Mouse (Mus musculus): ENCODE measurements around the gene Padi3. TPM values are rescaled to one million over a fixed set of nuclear protein-coding genes. Genes with fewer than 3 reads are reported as not detected.
A peak's percentile ranks its signal among the peaks of the same experiment; 100 is the strongest.

Padi3 gene
- polyA plus RNA-seq, 1 experiment from 2014 or later, result not detected

DNA sequence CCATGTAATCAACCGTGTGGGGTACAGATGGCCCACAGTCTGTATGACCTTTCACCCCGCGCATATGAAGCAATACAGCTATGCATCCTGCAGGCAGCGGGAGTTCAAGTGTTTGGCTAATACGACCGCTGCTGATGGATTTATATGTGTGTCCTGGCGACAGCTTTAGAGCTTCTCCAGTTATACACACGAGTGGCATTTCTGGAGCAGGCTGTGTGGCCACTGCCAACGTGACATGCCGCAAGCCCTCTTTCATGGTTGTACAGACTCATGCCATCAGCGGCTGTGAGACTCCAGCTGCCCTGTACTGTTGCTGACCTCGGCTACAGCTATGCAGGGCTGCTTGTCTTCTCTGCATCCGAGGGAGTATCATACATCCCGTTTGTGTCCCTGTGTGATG, 29.9 kb downstream of the Padi3 start:
- no peaks in the 10 kb centered on the region for H3K27me3 ChIP-seq
- POLR2A ChIA-PET, result no interaction called here
- no peak for TF ChIP-seq CTCF (IDR thresholded peaks at IDR 0.05)
- DNase-seq (ENCODE audit: low read depth, low spot score) (no peak), ATAC-seq (no peak)
- in situ Hi-C loops (cut with MboI; ENCODE audit: low pct_unique_long_range_greater_than_20kb), result no loop called here
- CTCF ChIA-PET, result no interaction called here

DNA sequence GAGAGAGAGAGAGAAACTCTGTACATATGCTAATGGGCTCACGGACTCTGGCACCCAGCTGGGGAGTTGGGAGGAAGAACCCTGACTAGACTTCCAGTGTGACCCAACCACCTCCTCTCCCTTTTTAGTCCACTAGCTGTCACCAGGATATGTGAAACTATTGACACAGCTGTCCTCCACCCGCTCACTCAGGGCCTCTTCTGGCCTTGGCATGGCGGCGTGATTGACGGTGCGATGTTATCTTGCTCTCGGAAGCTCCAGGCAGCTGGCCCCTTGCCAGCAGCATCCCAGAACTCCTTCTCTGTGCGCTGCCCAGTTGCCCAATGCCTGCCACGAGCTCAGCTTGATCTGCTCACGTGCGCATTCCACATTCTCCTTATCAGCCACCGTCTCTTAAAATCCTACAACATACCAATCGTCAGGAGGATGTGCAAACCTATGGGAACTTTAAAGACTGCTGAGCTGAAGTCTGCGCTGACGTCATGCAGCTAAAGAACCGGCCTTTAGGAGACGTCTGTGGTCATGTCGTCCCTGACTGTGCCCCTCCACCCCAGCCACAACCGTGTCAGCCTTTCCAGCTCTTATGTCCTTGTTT, 30.5 kb downstream of the Padi3 start:
- H3K27me3 ChIP-seq, result no peaks in the 10 kb centered on the region
- in situ Hi-C loops (cut with MboI; ENCODE audit: low pct_unique_long_range_greater_than_20kb), result no loop called here
- CTCF ChIA-PET, result no interaction called here
- TF ChIP-seq CTCF (IDR thresholded peaks at IDR 0.05), result no peak
- no peak for ATAC-seq
- POLR2A ChIA-PET, result no interaction called here
- no peak for DNase-seq (ENCODE audit: low read depth, low spot score)

DNA sequence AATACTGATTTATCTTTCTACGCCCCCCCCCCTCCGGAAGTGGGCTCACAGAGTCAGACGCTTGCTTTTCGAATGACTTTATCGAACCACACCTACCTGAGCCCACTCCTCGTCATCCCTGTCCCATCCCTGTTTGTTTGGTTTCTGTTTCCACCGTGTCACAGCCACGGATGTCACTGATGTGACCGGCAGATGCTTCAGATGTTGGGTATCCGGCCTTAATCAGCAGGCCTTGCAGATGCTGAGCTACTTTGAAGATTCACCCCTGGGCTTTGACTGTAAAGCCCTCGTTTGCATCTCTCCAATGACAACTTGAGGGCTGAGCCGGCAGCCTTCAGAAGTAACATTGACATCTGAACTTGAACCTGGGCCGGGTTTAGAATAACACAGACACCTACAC, 33.8 kb downstream of the Padi3 start:
- no peaks in the 10 kb centered on the region for H3K27me3 ChIP-seq
- ChIA-PET CTCF (no interaction called here), POLR2A (no interaction called here)
- DNase-seq (ENCODE audit: low read depth, low spot score) (no peak), ATAC-seq (no peak)
- no peak for TF ChIP-seq CTCF (IDR thresholded peaks at IDR 0.05)
- in situ Hi-C loops (cut with MboI; ENCODE audit: low pct_unique_long_range_greater_than_20kb), result no loop called here

DNA sequence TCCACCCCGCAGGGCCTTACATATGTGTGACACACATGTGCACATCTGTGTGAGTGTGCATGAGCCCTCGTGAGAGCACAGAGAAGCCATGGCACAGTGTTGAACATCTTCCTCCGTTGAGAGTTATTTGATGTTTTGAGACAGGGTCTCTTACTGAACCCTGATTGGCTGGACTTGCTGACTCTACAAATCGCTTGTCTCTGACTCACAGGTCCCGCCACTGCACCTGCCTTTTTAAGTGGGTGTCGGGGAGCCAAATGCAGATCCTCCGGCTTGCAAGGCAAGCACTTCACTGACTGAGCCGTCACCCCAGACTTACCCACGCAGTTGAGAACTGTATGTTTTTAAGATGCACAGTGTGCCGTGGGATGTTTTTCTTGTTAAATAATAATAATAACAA, 34.6 kb downstream of the Padi3 start:
- ATAC-seq, result no peak
- POLR2A ChIA-PET, result interaction anchor here (0.6 kb wide), 1 partner anchor 173 kb away, joined by 3 read pairs; no protein-coding TSS in a partner anchor
- no peaks in the 10 kb centered on the region for H3K27me3 ChIP-seq
- in situ Hi-C loops (cut with MboI; ENCODE audit: low pct_unique_long_range_greater_than_20kb), result no loop called here
- no peak for TF ChIP-seq CTCF (IDR thresholded peaks at IDR 0.05)
- CTCF ChIA-PET, result no interaction called here
- DNase-seq (ENCODE audit: low read depth, low spot score), result no peak

DNA sequence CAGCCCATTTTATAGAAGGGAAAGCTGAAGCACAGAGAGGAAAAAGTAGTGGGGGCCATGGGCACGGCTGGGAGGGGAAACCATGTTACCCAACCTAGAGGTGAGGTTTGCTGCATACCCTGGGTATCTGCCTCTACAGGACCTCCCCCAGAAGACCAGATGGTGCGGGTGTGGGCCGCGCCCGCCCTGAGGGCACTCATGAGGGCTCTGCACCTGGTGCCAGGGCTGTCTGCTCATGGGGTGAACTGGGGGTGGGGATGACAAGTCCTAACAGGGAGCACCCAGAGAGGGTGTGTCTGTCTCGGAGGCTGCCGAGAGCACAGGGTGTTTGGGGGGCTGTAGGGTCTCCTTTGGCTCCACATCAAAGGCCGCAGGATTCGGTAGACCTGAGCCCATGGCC, 35.6 kb downstream of the Padi3 start:
- H3K27me3 ChIP-seq, result no peaks in the 10 kb centered on the region
- ATAC-seq, result no peak
- in situ Hi-C loops (cut with MboI; ENCODE audit: low pct_unique_long_range_greater_than_20kb), result no loop called here
- TF ChIP-seq CTCF (IDR thresholded peaks at IDR 0.05), result no peak
- ChIA-PET POLR2A (no interaction called here), CTCF (no interaction called here)
- DNase-seq (ENCODE audit: low read depth, low spot score), result no peak

DNA sequence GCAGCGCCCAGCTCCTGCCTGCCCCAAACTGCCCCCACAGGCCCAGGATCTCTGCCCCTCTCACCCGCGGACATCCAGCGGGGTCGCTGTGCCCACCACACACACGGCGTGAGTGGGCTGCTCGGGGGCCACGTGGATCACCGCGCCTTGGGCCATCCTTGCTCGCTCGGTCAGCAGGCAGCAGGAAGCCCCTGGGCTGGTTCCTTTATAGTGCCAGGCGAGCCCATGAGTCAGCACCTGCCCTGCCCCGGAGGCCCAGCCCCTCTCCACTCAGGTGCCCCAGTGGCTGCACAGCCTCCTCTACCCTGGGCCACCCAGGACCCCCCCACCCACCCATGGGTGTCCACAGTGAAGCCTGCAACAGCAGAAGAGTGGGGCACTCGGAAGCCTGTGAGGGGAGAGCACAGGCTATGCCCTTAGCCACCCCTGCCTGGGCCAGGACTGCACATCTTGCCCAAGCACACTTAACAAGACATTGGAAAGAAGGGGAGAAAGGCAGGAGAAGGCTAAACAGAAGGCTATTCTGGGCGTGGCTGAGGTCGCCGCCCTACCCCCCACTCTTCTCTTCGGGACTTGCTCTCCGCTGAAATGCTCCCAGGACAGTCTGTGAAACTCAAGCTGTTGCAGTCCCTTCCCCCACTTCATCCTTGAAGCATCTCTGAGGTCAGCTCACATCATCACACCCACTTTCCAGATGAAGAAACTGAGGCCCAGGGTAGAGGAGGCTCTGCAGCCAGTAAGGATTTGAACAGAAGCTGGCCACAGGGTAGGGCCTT, 36.2 kb downstream of the Padi3 start, which contains the start of gene Padi4:
Gene Padi4 (minus strand): TSS at position 212 of the 776 bp plus-strand sequence.
- DNase-seq (ENCODE audit: low read depth, low spot score), result no peak
- ChIA-PET CTCF (no interaction called here), POLR2A (no interaction called here)
- no peak for TF ChIP-seq CTCF (IDR thresholded peaks at IDR 0.05)
- in situ Hi-C loops (cut with MboI; ENCODE audit: low pct_unique_long_range_greater_than_20kb), result no loop called here
- no peaks in the 10 kb centered on the region for H3K27me3 ChIP-seq
- no peak for ATAC-seq

DNA sequence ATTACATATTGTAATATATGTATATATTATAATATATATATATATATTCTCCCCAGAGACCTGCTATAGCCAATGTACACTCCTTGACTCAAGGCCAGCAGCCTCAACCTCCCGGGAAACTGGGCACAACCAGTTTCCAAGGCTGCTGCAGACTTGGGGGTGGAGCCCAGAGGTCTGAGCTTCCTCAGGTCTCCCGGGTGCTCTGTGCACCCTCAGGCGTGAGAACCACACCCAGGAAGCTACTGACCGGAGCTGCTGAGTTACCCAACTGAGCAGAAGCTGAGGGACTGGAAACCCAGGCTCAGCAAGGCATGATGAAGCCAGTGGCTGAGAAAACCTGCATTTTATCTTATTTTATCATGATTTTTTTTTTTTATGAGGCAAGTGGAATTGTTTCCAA, 39.4 kb downstream of the Padi3 start:
- H3K27me3 ChIP-seq, result no peaks in the 10 kb centered on the region
- DNase-seq (ENCODE audit: low read depth, low spot score), result no peak
- POLR2A ChIA-PET, result no interaction called here
- no peak for TF ChIP-seq CTCF (IDR thresholded peaks at IDR 0.05)
- ATAC-seq, result peak; percentile 65
- CTCF ChIA-PET, result interaction anchor here (1.3 kb wide), 1 partner anchor 17 kb away, joined by 3 read pairs; no protein-coding TSS in a partner anchor
- in situ Hi-C loops (cut with MboI; ENCODE audit: low pct_unique_long_range_greater_than_20kb), result no loop called here

DNA sequence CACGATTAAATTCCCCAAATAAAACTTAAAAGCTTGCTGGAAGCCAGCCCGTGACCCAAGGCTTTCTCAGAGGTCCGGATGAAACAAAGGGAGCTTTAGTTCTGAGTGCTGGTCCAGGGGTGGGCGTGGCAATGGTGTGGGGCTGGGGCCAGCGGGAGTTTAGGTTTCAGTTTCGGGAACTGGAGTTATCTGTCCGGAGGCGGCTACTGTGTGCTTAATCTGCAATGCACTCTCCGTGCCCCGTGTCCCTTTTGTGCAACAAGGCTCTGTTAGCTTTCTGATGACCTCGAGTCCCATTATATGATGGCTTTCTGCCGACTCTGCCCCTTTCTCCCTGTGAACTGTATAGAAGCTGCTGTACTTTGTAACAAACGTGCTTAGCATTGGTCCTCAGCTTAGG, 40.0 kb downstream of the Padi3 start:
- POLR2A ChIA-PET, result no interaction called here
- TF ChIP-seq CTCF (IDR thresholded peaks at IDR 0.05), result no peak
- no peaks in the 10 kb centered on the region for H3K27me3 ChIP-seq
- no peak for DNase-seq (ENCODE audit: low read depth, low spot score)
- in situ Hi-C loops (cut with MboI; ENCODE audit: low pct_unique_long_range_greater_than_20kb), result no loop called here
- ATAC-seq, result no peak
- CTCF ChIA-PET, result interaction anchor here (1.3 kb wide), 1 partner anchor 17 kb away, joined by 3 read pairs; no protein-coding TSS in a partner anchor

DNA sequence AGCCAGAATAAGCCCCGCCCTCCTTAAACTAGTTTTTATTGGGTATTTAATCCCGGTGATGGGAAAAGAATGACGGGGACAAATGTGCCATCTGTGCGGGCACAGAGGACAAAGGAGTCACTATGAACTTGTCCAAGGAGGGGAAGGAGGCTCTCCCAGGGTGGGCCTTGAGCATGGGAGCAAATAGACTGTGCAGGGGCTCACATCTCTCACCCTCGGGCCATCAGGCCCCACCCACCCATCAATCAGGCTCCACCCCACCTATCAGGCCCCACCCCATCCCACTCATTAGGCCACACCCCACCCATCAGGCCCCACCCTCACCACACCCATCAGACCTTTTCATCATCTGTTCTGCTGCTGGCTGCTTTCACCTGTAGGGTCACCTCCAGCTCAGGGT, 41.5 kb downstream of the Padi3 start:
- ChIA-PET CTCF (interaction anchor here (0.6 kb wide), 1 partner anchor 12 kb away, joined by 3 read pairs; no protein-coding TSS in a partner anchor), POLR2A (no interaction called here)
- in situ Hi-C loops (cut with MboI; ENCODE audit: low pct_unique_long_range_greater_than_20kb), result no loop called here
- no peaks in the 10 kb centered on the region for H3K27me3 ChIP-seq
- ATAC-seq, result no peak
- DNase-seq (ENCODE audit: low read depth, low spot score), result no peak
- no peak for TF ChIP-seq CTCF (IDR thresholded peaks at IDR 0.05)

DNA sequence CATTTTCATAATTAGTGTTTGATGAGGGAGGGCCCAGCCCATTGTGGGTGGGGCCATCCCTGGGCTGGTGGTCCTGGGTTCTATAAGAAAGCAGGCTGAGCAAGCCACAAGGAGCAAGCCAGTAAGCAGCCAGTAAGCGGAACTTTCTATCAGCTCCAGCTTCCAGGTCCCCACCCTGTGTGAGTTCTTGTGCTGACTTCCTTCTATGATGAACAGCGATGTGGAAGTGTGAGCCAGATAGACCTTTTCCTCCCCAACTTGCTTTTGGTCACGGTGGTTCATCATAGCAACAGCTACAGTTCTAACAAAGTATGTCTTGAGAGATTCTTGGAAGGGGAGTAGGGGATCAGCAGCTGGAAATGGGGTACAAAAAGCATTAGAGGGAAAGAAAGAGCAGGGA, 44.5 kb downstream of the Padi3 start:
- in situ Hi-C loops (cut with MboI; ENCODE audit: low pct_unique_long_range_greater_than_20kb), result no loop called here
- DNase-seq (ENCODE audit: low read depth, low spot score), result no peak
- H3K27me3 ChIP-seq, result no peaks in the 10 kb centered on the region
- POLR2A ChIA-PET, result interaction anchor here (1.1 kb wide), 1 partner anchor 137 kb away, joined by 3 read pairs; no protein-coding TSS in a partner anchor
- CTCF ChIA-PET, result no interaction called here
- TF ChIP-seq CTCF (IDR thresholded peaks at IDR 0.05), result no peak
- ATAC-seq, result no peak

DNA sequence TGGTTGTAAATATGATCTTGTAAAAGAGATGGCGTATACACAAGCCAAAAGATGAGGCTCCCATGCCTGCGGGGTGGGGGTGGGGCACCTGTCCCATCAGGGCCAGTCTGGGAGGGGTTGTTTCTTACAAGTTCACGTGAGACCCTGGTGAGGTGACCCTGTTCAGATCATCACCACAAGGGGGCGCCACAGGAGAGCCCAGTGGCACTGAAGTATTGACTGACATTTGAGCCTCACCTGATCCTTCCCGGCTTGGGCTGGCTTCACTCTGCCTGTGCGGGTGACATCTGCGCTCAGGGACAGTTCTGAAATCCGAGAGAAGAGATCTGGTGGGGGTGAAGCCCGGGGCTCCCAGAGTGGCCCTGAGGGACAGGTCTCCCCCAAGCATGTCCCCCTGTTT, 47.3 kb downstream of the Padi3 start:
- no peaks in the 10 kb centered on the region for H3K27me3 ChIP-seq
- CTCF ChIA-PET, result interaction anchor here (0.9 to 1.6 kb wide), 2 partner anchors 24 to 42 kb away, joined by 3 to 8 read pairs; no protein-coding TSS in a partner anchor
- in situ Hi-C loops (cut with MboI; ENCODE audit: low pct_unique_long_range_greater_than_20kb), result no loop called here
- POLR2A ChIA-PET, result no interaction called here
- ATAC-seq (no peak), DNase-seq (ENCODE audit: low read depth, low spot score) (no peak)
- TF ChIP-seq CTCF (IDR thresholded peaks at IDR 0.05), result no peak

All from Patski (cell line).